Mouse (Mus musculus) mesoderm, embryonic 11.5 days (tissue): ENCODE measurements around the gene 1810049J17Rik.
"Not testable (repeated sequence)": the region's sequence is repeated elsewhere in the genome, so short reads cannot be mapped to it uniquely, and the experiment has no call there.

Experiments
- DNase-seq: peaks from one replicate; pipeline ENCODE4 v3.0.0-alpha.2; 2012; ENCODE audit warnings: low read depth, low spot score

Gene 1810049J17Rik

GRCm38 (mm10) chr15:12321788-12322621, at the start of gene 1810049J17Rik:
Gene 1810049J17Rik (minus strand): TSS chr15:12321899.
- peak; percentile 25 for DNase-seq

- peak; percentile 79 for DNase-seq
Observed at GRCm38 (mm10) chr15:12371183-12371582, 49.5 kb upstream of the 1810049J17Rik start.

- DNase-seq = no peak
Observed at GRCm38 (mm10) chr15:12370096-12370495, 48.4 kb upstream of the 1810049J17Rik start.

GRCm38 (mm10) chr15:12368850-12369249, 47.2 kb upstream of the 1810049J17Rik start:
- DNase-seq = no peak

- DNase-seq = no peak
Observed at GRCm38 (mm10) chr15:12368357-12368756, 46.7 kb upstream of the 1810049J17Rik start.

- DNase-seq = no peak
Observed at GRCm38 (mm10) chr15:12367306-12368080, 45.8 kb upstream of the 1810049J17Rik start.

GRCm38 (mm10) chr15:12366580-12367305, 45.0 kb upstream of the 1810049J17Rik start:
- DNase-seq = not testable (repeated sequence)

GRCm38 (mm10) chr15:12366072-12366469, 44.4 kb upstream of the 1810049J17Rik start:
- peak; percentile 77 for DNase-seq

GRCm38 (mm10) chr15:12365416-12366071, 43.8 kb upstream of the 1810049J17Rik start:
- no peak for DNase-seq

GRCm38 (mm10) chr15:12364096-12364495, 42.4 kb upstream of the 1810049J17Rik start:
- no peak for DNase-seq

GRCm38 (mm10) chr15:12362701-12363040, 41.0 kb upstream of the 1810049J17Rik start:
- no peak for DNase-seq

GRCm38 (mm10) chr15:12362001-12362700, 40.5 kb upstream of the 1810049J17Rik start:
- DNase-seq = no peak

- DNase-seq = no peak
Observed at GRCm38 (mm10) chr15:12360519-12361212, 39.0 kb upstream of the 1810049J17Rik start.

- no peak for DNase-seq
Observed at GRCm38 (mm10) chr15:12358384-12358783, 36.7 kb upstream of the 1810049J17Rik start.

GRCm38 (mm10) chr15:12357459-12357858, 35.8 kb upstream of the 1810049J17Rik start:
- no peak for DNase-seq

- DNase-seq = no peak
Observed at GRCm38 (mm10) chr15:12355907-12356306, 34.2 kb upstream of the 1810049J17Rik start.

GRCm38 (mm10) chr15:12355261-12355660, 33.6 kb upstream of the 1810049J17Rik start:
- DNase-seq = no peak

GRCm38 (mm10) chr15:12354281-12354810, 32.6 kb upstream of the 1810049J17Rik start:
- DNase-seq = no peak

- DNase-seq = no peak
Observed at GRCm38 (mm10) chr15:12351470-12351869, 29.8 kb upstream of the 1810049J17Rik start.

- no peak for DNase-seq
Observed at GRCm38 (mm10) chr15:12349840-12350239, 28.1 kb upstream of the 1810049J17Rik start.
